Mouse (Mus musculus) ovary, adult 18-20 months (tissue): Measurements from ENCODE around the gene Tsc22d2.

Experiments
- DNase-seq: peaks from one replicate; pipeline ENCODE4 v3.0.0; 2022; ENCODE audit warnings: low spot score, mixed read lengths

The Tsc22d2 gene

GRCm38 (mm10) chr3:58515947-58516601 is 101.6 kb downstream of the Tsc22d2 start:
- DNase-seq = no peak
